Mouse (Mus musculus): ENCODE data around the gene Capn13. TPM values are rescaled to one million over a fixed set of nuclear protein-coding genes. Genes with fewer than 3 reads are reported as not detected.
A peak's percentile ranks its signal among the peaks of the same experiment; 100 is the strongest.
"Not testable (repeated sequence)": the region's sequence is repeated elsewhere in the genome, so short reads cannot be mapped to it uniquely, and the experiment has no call there.

Gene Capn13
- polyA plus RNA-seq, 1 experiment from 2014 or later: not detected

GRCm38 (mm10) chr17:73301258-73302050 lies 99.2 kb downstream of the Capn13 start:
- no peak overlapping the region for H3K27ac ChIP-seq (ENCODE audit: low read depth, low read length)
- H3K36me3 ChIP-seq (ENCODE audit: control insufficient read depth, insufficient read depth, low read length): no peaks in the 10 kb centered on the region
- no peak overlapping the region for H3K4me3 ChIP-seq (ENCODE audit: low read depth, low read length)
- H3K4me2 ChIP-seq (ENCODE audit: low read length): no peak overlapping the region
- no peaks in the 10 kb centered on the region for H3K27me3 ChIP-seq (replicated peaks; ENCODE audit: control insufficient read depth, insufficient read depth, low read length)
- H3K9me3 ChIP-seq (replicated peaks; ENCODE audit: control insufficient read depth, low read length): no peaks in the 10 kb centered on the region
- peak; percentile 49; the same call in 1 of the 2 replicates for ATAC-seq
- H3K4me1 ChIP-seq (ENCODE audit: control insufficient read depth, insufficient read depth, low read length): no peaks in the 10 kb centered on the region
- peak; percentile 88 for DNase-seq (ENCODE audit: low spot score)
- 39% methylated on average over 15 of the region's 15 CpGs for WGBS
- no peak overlapping the region for H3K9ac ChIP-seq (ENCODE audit: low read length)

GRCm38 (mm10) chr17:73300147-73300880 lies 100.4 kb downstream of the Capn13 start:
- H3K4me2 ChIP-seq (ENCODE audit: low read length): no peak overlapping the region
- no peak overlapping the region for H3K27ac ChIP-seq (ENCODE audit: low read depth, low read length)
- H3K27me3 ChIP-seq (replicated peaks; ENCODE audit: control insufficient read depth, insufficient read depth, low read length): no peaks in the 10 kb centered on the region
- no peak overlapping the region for H3K4me3 ChIP-seq (ENCODE audit: low read depth, low read length)
- H3K9me3 ChIP-seq (replicated peaks; ENCODE audit: control insufficient read depth, low read length): no peaks in the 10 kb centered on the region
- no peak overlapping the region for H3K9ac ChIP-seq (ENCODE audit: low read length)
- no peaks in the 10 kb centered on the region for H3K4me1 ChIP-seq (ENCODE audit: control insufficient read depth, insufficient read depth, low read length)
- 83% methylated on average over 7 of the region's 7 CpGs for WGBS
- DNase-seq (ENCODE audit: low spot score) (no peak), ATAC-seq (no peak)
- H3K36me3 ChIP-seq (ENCODE audit: control insufficient read depth, insufficient read depth, low read length): no peaks in the 10 kb centered on the region

GRCm38 (mm10) chr17:73298981-73299380 lies 101.7 kb downstream of the Capn13 start:
- H3K27ac ChIP-seq (ENCODE audit: low read depth, low read length): no peak overlapping the region
- no peaks in the 10 kb centered on the region for H3K4me1 ChIP-seq (ENCODE audit: control insufficient read depth, insufficient read depth, low read length)
- no peaks in the 10 kb centered on the region for H3K36me3 ChIP-seq (ENCODE audit: control insufficient read depth, insufficient read depth, low read length)
- no peak overlapping the region for H3K4me2 ChIP-seq (ENCODE audit: low read length)
- no peak overlapping the region for H3K9ac ChIP-seq (ENCODE audit: low read length)
- H3K9me3 ChIP-seq (replicated peaks; ENCODE audit: control insufficient read depth, low read length): no peaks in the 10 kb centered on the region
- WGBS: 91% methylated on average over 6 of the region's 6 CpGs
- no peak overlapping the region for H3K4me3 ChIP-seq (ENCODE audit: low read depth, low read length)
- ATAC-seq: no peak
- no peak for DNase-seq (ENCODE audit: low spot score)
- no peaks in the 10 kb centered on the region for H3K27me3 ChIP-seq (replicated peaks; ENCODE audit: control insufficient read depth, insufficient read depth, low read length)

GRCm38 (mm10) chr17:73296855-73297254 lies 103.8 kb downstream of the Capn13 start:
- no peak overlapping the region for H3K4me2 ChIP-seq (ENCODE audit: low read length)
- 42% methylated on average over 4 of the region's 4 CpGs for whole genome bisulfite sequencing
- no peak overlapping the region for H3K27ac ChIP-seq (ENCODE audit: low read depth, low read length)
- H3K4me1 ChIP-seq (ENCODE audit: control insufficient read depth, insufficient read depth, low read length): no peaks in the 10 kb centered on the region
- H3K27me3 ChIP-seq (replicated peaks; ENCODE audit: control insufficient read depth, insufficient read depth, low read length): no peaks in the 10 kb centered on the region
- no peaks in the 10 kb centered on the region for H3K36me3 ChIP-seq (ENCODE audit: control insufficient read depth, insufficient read depth, low read length)
- H3K9me3 ChIP-seq (replicated peaks; ENCODE audit: control insufficient read depth, low read length): no peaks in the 10 kb centered on the region
- H3K4me3 ChIP-seq (ENCODE audit: low read depth, low read length): no peak overlapping the region
- ATAC-seq: peak; percentile 55
- H3K9ac ChIP-seq (ENCODE audit: low read length): no peak overlapping the region
- peak; percentile 81 for DNase-seq (ENCODE audit: low spot score)

GRCm38 (mm10) chr17:73293237-73293636 lies 107.4 kb downstream of the Capn13 start:
- Histone ChIP-seq H3K4me2 (ENCODE audit: low read length) (no peak overlapping the region), H3K4me3 (ENCODE audit: low read depth, low read length) (no peak overlapping the region), H3K9ac (ENCODE audit: low read length) (no peak overlapping the region), H3K36me3 (ENCODE audit: control insufficient read depth, insufficient read depth, low read length) (no peaks in the 10 kb centered on the region), H3K9me3 (replicated peaks; ENCODE audit: control insufficient read depth, low read length) (no peaks in the 10 kb centered on the region), H3K27me3 (replicated peaks; ENCODE audit: control insufficient read depth, insufficient read depth, low read length) (no peaks in the 10 kb centered on the region), H3K27ac (ENCODE audit: low read depth, low read length) (no peak overlapping the region), H3K4me1 (ENCODE audit: control insufficient read depth, insufficient read depth, low read length) (no peaks in the 10 kb centered on the region)
- no peak for ATAC-seq
- WGBS: 73% methylated on average over 3 of the region's 3 CpGs
- no peak for DNase-seq (ENCODE audit: low spot score)

GRCm38 (mm10) chr17:73284301-73284700 lies 116.4 kb downstream of the Capn13 start:
- Histone ChIP-seq H3K27me3 (replicated peaks; ENCODE audit: control insufficient read depth, insufficient read depth, low read length) (no peaks in the 10 kb centered on the region), H3K9me3 (replicated peaks; ENCODE audit: control insufficient read depth, low read length) (no peaks in the 10 kb centered on the region), H3K4me1 (ENCODE audit: control insufficient read depth, insufficient read depth, low read length) (no peaks in the 10 kb centered on the region), H3K9ac (ENCODE audit: low read length) (no peak overlapping the region), H3K36me3 (ENCODE audit: control insufficient read depth, insufficient read depth, low read length) (no peaks in the 10 kb centered on the region), H3K27ac (ENCODE audit: low read depth, low read length) (no peak overlapping the region), H3K4me3 (ENCODE audit: low read depth, low read length) (no peak overlapping the region), H3K4me2 (ENCODE audit: low read length) (no peak overlapping the region)
- ATAC-seq (no peak), DNase-seq (ENCODE audit: low spot score) (no peak)
- 66% methylated on average over 2 of the region's 2 CpGs for WGBS

GRCm38 (mm10) chr17:73282702-73283101 lies 118.0 kb downstream of the Capn13 start:
- not testable (repeated sequence) for ATAC-seq; DNase-seq (ENCODE audit: low spot score); H3K9me3 ChIP-seq (replicated peaks; ENCODE audit: control insufficient read depth, low read length); H3K27ac ChIP-seq (ENCODE audit: low read depth, low read length); H3K36me3 ChIP-seq (ENCODE audit: control insufficient read depth, insufficient read depth, low read length); H3K4me2 ChIP-seq (ENCODE audit: low read length); H3K4me1 ChIP-seq (ENCODE audit: control insufficient read depth, insufficient read depth, low read length); H3K4me3 ChIP-seq (ENCODE audit: low read depth, low read length); H3K27me3 ChIP-seq (replicated peaks; ENCODE audit: control insufficient read depth, insufficient read depth, low read length); H3K9ac ChIP-seq (ENCODE audit: low read length)
- WGBS: 42% methylated on average over 6 of the region's 6 CpGs

GRCm38 (mm10) chr17:73277770-73278169 lies 122.9 kb downstream of the Capn13 start:
- ATAC-seq: no peak
- DNase-seq (ENCODE audit: low spot score): no peak
- Histone ChIP-seq H3K9ac (ENCODE audit: low read length) (no peak overlapping the region), H3K27me3 (replicated peaks; ENCODE audit: control insufficient read depth, insufficient read depth, low read length) (no peaks in the 10 kb centered on the region), H3K4me1 (ENCODE audit: control insufficient read depth, insufficient read depth, low read length) (no peaks in the 10 kb centered on the region), H3K4me2 (ENCODE audit: low read length) (no peak overlapping the region), H3K36me3 (ENCODE audit: control insufficient read depth, insufficient read depth, low read length) (no peaks in the 10 kb centered on the region), H3K9me3 (replicated peaks; ENCODE audit: control insufficient read depth, low read length) (no peaks in the 10 kb centered on the region), H3K27ac (ENCODE audit: low read depth, low read length) (no peak overlapping the region), H3K4me3 (ENCODE audit: low read depth, low read length) (no peak overlapping the region)
- 93% methylated on average over 4 of the region's 4 CpGs for WGBS

- no peak overlapping the region for H3K4me2 ChIP-seq (ENCODE audit: low read length)
- no peaks in the 10 kb centered on the region for H3K27me3 ChIP-seq (replicated peaks; ENCODE audit: control insufficient read depth, insufficient read depth, low read length)
- H3K36me3 ChIP-seq (ENCODE audit: control insufficient read depth, insufficient read depth, low read length): no peaks in the 10 kb centered on the region
- DNase-seq (ENCODE audit: low spot score) (no peak), ATAC-seq (no peak)
- no peak overlapping the region for H3K4me3 ChIP-seq (ENCODE audit: low read depth, low read length)
- no peak overlapping the region for H3K9ac ChIP-seq (ENCODE audit: low read length)
- no peaks in the 10 kb centered on the region for H3K4me1 ChIP-seq (ENCODE audit: control insufficient read depth, insufficient read depth, low read length)
- no peak overlapping the region for H3K27ac ChIP-seq (ENCODE audit: low read depth, low read length)
- 91% methylated on average over 10 of the region's 10 CpGs for WGBS
- H3K9me3 ChIP-seq (replicated peaks; ENCODE audit: control insufficient read depth, low read length): no peaks in the 10 kb centered on the region
Measured at GRCm38 (mm10) chr17:73275066-73275465, 125.6 kb downstream of the Capn13 start.

All from forebrain, embryonic 14.5 days (tissue).